Mouse (Mus musculus): ENCODE results near the gene Rbfox1.

Gene Rbfox1

DNA sequence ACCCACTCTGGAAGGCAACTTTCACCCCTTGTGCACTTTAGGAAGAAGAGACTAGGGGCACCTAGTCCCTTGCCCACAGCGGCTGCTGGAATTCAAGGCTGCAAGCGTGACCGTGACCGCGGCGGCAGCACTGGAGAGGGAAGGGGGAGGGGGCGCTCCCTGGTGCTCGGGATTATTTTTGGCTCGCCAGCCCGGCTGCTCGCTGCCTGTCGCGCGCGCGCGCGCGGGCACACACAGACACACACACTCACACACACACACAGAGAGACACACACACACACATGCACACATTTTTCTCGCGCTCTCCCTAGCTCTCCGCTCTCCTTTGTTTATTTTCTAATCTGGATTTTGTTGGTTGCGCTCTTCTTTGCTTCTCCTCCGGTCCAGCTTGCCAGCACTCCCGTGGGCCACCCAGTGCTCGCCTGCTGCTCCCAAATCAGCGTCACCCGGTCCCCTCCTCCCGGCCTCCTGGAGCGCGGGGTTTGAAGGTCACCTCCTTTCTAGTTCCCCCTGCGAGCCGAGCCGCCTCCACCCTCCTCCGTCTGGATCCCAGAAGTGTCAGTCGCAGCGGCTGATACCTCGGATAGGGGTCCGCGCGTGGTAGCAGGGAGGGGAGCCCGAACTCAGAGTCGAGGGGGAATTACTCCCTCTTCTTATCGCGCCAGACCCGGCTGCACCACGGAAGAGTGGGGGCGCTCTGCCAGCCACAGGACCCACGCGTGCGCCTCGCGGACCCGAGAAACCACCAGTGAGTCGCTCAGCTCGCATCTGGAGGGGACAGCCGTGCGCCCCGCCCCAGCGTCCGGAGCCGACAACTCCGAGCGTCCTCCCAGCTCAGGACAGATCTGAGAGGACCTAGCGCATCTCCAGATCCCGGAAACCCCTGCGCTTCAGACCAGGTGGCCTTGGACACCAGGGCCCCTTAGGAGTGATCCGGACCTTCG is at the start of gene Rbfox1:
Gene Rbfox1, plus strand, starts transcription at position 610 of the 944 bp plus-strand sequence.
- DNase-seq, result peak; percentile 60

- DNase-seq, result no peak
These were observed 48.4 kb upstream of the Rbfox1 start for GRCm38 (mm10) chr16:5836744-5837143.

- no peak for DNase-seq
These were observed 44.0 kb upstream of the Rbfox1 start for GRCm38 (mm10) chr16:5841167-5841566.

- no peak for DNase-seq
These were observed 39.5 kb upstream of the Rbfox1 start for GRCm38 (mm10) chr16:5845645-5846044.

DNA sequence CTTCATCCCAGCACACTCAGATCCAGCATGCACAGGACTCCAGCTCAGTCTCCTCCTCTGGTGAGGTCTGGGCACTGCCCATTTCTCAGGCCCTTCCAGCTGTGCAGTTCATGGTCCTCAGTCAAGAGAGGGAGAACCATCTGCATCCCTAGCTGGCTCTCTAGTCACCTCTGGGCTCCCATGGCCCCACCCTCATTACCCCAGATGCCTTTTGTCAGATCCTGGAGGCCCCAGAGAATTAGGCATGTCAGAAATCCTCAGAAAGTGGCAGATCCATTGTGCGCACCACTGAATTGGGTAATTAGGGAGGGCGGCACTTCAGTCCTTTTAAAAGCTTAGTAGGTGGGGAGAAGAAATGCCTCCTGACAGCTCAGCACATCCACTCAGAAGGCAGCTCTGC is 32.1 kb upstream of the Rbfox1 start:
- no peak for DNase-seq

GRCm38 (mm10) chr16:5864350-5864749 is 20.8 kb upstream of the Rbfox1 start:
- DNase-seq, result peak; percentile 34

GRCm38 (mm10) chr16:5866966-5867365 is 18.2 kb upstream of the Rbfox1 start:
- no peak for DNase-seq

GRCm38 (mm10) chr16:5870391-5870790 is 14.8 kb upstream of the Rbfox1 start:
- DNase-seq, result no peak

- DNase-seq, result peak; percentile 73
These were observed 3.3 kb upstream of the Rbfox1 start for GRCm38 (mm10) chr16:5881820-5882219.

DNA sequence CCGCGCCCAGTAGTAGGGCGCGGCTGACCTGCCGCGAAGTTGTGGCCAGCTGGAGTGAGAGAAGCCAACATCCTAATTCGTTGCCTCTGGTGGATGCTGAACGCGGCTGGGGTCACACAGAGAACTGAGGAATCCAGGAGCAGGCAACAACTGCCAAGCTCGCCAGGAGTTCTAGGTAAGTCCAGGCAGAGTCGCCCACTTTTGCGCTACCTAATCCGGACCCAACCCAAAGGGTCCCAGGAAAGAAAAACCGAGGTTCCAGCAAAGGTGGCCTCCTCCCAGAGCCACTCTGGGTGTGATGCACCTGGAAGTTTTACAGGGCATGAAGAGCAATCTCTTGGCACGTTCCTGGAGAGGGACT is 515 bp downstream of the Rbfox1 start:
- DNase-seq, result no peak

GRCm38 (mm10) chr16:5895564-5895963 is 10.4 kb downstream of the Rbfox1 start:
- no peak for DNase-seq

- DNase-seq, result no peak
These were observed 13.2 kb downstream of the Rbfox1 start for GRCm38 (mm10) chr16:5898330-5898729.

GRCm38 (mm10) chr16:5910742-5911141 is 25.6 kb downstream of the Rbfox1 start:
- DNase-seq, result no peak

DNA sequence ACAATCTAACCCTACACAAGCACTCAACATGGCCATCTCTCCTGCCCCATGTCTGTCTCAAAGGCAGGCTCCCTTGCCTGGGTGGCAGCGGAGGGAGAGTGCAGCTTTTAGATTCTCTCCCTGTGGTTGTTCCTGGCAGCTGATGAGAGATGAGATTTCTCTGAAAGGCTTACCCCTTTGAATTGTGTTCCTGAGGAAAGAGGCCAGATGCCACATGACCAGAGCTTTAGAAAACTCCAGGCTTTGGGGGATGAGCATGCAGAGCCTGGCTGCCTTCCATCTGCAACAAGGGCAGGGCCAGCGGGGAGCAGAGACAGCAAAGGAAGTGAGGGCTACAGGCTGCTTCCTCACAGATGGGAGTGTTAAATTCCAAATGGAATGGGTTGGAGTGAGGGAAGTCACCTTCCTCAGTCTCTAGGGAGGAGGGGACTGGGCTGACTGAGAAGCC is 26.7 kb downstream of the Rbfox1 start:
- DNase-seq, result peak; percentile 91

GRCm38 (mm10) chr16:5917937-5918336 is 32.8 kb downstream of the Rbfox1 start:
- no peak for DNase-seq

- DNase-seq, result no peak
These were observed 41.8 kb downstream of the Rbfox1 start for GRCm38 (mm10) chr16:5926986-5927385.

DNA sequence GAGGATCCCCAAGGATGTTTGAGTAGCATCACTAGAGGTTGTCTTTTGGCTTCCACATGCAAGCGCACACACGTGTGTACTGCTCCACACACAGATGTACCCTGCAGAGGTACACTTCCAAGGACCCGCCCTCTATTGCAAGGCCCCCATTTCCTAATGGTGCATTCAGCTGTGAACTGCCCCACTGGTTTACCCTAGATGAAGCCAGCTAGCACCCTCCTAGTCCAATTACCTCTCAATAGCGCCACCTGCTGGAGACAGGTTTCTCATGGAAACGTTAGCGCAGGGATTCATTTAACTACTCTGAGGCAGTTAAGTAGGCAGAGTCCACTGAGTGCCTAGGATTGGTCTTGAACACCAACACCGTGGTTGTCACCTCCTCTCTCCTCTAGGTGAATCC is 46.5 kb downstream of the Rbfox1 start:
- DNase-seq, result peak; percentile 85

GRCm38 (mm10) chr16:5940016-5940415 is 54.9 kb downstream of the Rbfox1 start:
- DNase-seq, result no peak

- no peak for DNase-seq
These were observed 60.5 kb downstream of the Rbfox1 start for GRCm38 (mm10) chr16:5945682-5946081.

GRCm38 (mm10) chr16:5953106-5953505 is 68.0 kb downstream of the Rbfox1 start:
- no peak for DNase-seq

- no peak for DNase-seq
These were observed 72.3 kb downstream of the Rbfox1 start for GRCm38 (mm10) chr16:5957418-5957817.

DNA sequence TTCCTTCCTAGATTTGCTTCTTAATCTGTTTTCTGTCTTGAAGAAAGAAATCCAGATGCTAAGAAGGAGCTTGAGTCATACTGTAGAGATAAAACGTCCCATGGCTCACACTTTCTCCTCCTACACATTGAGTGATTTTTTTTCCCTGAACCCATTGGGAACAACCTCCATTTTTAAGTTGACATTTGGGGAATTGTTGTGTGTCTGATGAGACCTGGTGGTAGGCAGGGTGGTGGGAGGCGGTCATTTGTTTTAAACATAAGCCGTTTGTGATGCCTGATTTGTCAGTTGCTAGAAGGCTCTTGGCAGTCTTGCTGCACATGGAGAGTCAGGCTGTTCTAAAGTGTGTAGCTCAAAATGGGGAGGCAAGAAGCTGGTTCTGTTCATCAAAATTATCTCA is 76.6 kb downstream of the Rbfox1 start:
- no peak for DNase-seq

DNA sequence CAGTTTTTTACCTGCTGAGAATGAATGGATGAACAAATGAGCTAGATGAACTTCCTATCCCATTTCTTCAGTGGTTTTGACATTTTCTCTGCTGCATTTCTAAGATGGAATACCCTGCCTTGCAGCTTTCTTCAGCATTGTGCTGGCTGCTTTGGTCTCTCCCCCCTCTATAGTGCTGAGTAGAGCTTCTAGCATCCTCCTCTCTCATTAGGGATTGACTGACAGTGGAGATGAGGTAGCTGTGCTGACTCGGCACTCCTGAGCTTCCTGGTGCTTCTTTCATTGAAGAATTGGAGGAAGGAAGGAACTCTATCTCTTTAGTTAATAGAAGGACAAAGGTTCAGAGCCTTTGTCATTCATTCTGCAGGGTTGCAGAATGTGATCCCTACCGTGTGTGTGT is 89.0 kb downstream of the Rbfox1 start:
- no peak for DNase-seq
